Mouse (Mus musculus): Measurements from ENCODE around the gene Dmrta1. TPM values are rescaled to one million over a fixed set of nuclear protein-coding genes. Genes with fewer than 3 reads are reported as not detected.
A peak's percentile ranks its signal among the peaks of the same experiment; 100 is the strongest.
"Not testable (repeated sequence)": the region's sequence is repeated elsewhere in the genome, so short reads cannot be mapped to it uniquely, and the experiment has no call there.

Gene Dmrta1
- total RNA-seq, 1 experiment: 0.13 TPM

DNA sequence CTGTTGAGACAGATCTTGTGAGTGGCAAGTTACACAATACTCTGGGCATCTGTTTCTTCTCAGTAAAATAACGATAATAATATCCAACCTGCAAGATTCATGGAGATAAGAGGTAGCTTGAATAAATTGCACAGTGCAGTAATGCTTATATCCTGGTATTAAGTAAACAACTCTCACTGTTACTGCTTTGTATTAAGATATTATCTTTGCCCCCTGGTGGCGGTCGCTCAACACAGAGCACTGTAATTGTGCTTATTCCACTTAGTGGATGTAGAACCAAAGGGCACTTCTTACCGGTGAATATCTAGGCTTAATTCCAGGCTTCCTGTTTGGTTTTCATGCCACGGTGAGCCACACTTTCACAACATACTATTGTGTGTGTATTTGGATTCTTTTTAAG lies 16.4 kb downstream of the Dmrta1 start:
- Histone ChIP-seq H3K4me1 (ENCODE audit: control insufficient read depth in 2 of 2, insufficient read depth in 2 of 2, low read length in 2 of 2, poor library complexity in 1 of 2) (no peaks in the 10 kb centered on the region), H3K9me3 (ENCODE audit: control insufficient read depth, insufficient read depth, low read depth, low read length) (no peaks in the 10 kb centered on the region), H3K27ac (ENCODE audit: insufficient read depth, low read depth, low read length, poor library complexity, severe bottlenecking) (no peak overlapping the region), H3K4me3 (ENCODE audit: insufficient read depth in 1 of 2, low read depth in 1 of 2, low read length in 2 of 2, poor library complexity in 1 of 2, severe bottlenecking in 1 of 2) (no peak overlapping the region), H3K36me3 (ENCODE audit: control insufficient read depth, insufficient read depth, low read length, poor library complexity, severe bottlenecking) (no peaks in the 10 kb centered on the region), H3K9ac (ENCODE audit: insufficient read depth, low read depth, low read length, poor library complexity, severe bottlenecking) (no peak overlapping the region)
- in situ Hi-C loops (cut with MboI; ENCODE audit: low sequenced_read_pairs in 2 of 2, unreplicated experiment in 2 of 2): no loop called here
- no peak for TF ChIP-seq CHD2 (IDR thresholded peaks at IDR 0.05; ENCODE audit: low read depth, low read length)
- no peak for TF ChIP-seq HCFC1 (IDR thresholded peaks at IDR 0.05; ENCODE audit: borderline replicate concordance, insufficient read depth, low read length)
- TF ChIP-seq MAFK (IDR thresholded peaks at IDR 0.05; ENCODE audit: insufficient read depth, low read depth, low read length): no peak
- TF ChIP-seq ZNF384 (IDR thresholded peaks at IDR 0.05; ENCODE audit: low read depth, low read length): no peak
- no peak for TF ChIP-seq ZC3H11A (IDR thresholded peaks at IDR 0.05; ENCODE audit: borderline replicate concordance, low read depth, low read length)
- no peak for DNase-seq (ENCODE audit: low read depth, low spot score)

DNA sequence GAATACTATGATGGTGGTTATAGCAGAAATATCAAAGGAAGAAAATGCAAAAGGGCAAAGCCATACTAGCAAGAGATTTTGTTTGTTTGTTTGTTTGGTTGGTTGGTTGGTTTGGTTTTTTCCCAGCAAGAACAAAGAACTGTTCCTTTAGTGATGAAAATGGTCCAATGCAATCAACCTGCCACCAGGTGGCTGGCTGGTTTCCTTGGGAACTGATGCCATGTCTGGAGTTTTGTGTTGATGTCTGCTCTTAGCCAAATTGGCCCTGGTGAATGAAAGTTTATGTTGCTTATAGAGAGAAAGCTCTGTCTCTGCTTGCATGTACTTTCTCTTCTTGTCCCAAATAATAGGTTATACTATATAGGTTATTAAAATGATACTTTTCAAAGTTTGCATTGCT lies 18.7 kb downstream of the Dmrta1 start:
- no peak overlapping the region for H3K4me3 ChIP-seq (ENCODE audit: insufficient read depth in 1 of 2, low read depth in 1 of 2, low read length in 2 of 2, poor library complexity in 1 of 2, severe bottlenecking in 1 of 2)
- H3K9ac ChIP-seq (ENCODE audit: insufficient read depth, low read depth, low read length, poor library complexity, severe bottlenecking): no peak overlapping the region
- no peaks in the 10 kb centered on the region for H3K9me3 ChIP-seq (ENCODE audit: control insufficient read depth, insufficient read depth, low read depth, low read length)
- no peaks in the 10 kb centered on the region for H3K4me1 ChIP-seq (ENCODE audit: control insufficient read depth in 2 of 2, insufficient read depth in 2 of 2, low read length in 2 of 2, poor library complexity in 1 of 2)
- in situ Hi-C loops (cut with MboI; ENCODE audit: low sequenced_read_pairs in 2 of 2, unreplicated experiment in 2 of 2): no loop called here
- TF ChIP-seq ZNF384 (IDR thresholded peaks at IDR 0.05; ENCODE audit: low read depth, low read length) (no peak), HCFC1 (IDR thresholded peaks at IDR 0.05; ENCODE audit: borderline replicate concordance, insufficient read depth, low read length) (no peak), MAFK (IDR thresholded peaks at IDR 0.05; ENCODE audit: insufficient read depth, low read depth, low read length) (no peak), ZC3H11A (IDR thresholded peaks at IDR 0.05; ENCODE audit: borderline replicate concordance, low read depth, low read length) (no peak), CHD2 (IDR thresholded peaks at IDR 0.05; ENCODE audit: low read depth, low read length) (no peak)
- DNase-seq (ENCODE audit: low read depth, low spot score): no peak
- no peak overlapping the region for H3K27ac ChIP-seq (ENCODE audit: insufficient read depth, low read depth, low read length, poor library complexity, severe bottlenecking)
- H3K36me3 ChIP-seq (ENCODE audit: control insufficient read depth, insufficient read depth, low read length, poor library complexity, severe bottlenecking): no peaks in the 10 kb centered on the region

DNA sequence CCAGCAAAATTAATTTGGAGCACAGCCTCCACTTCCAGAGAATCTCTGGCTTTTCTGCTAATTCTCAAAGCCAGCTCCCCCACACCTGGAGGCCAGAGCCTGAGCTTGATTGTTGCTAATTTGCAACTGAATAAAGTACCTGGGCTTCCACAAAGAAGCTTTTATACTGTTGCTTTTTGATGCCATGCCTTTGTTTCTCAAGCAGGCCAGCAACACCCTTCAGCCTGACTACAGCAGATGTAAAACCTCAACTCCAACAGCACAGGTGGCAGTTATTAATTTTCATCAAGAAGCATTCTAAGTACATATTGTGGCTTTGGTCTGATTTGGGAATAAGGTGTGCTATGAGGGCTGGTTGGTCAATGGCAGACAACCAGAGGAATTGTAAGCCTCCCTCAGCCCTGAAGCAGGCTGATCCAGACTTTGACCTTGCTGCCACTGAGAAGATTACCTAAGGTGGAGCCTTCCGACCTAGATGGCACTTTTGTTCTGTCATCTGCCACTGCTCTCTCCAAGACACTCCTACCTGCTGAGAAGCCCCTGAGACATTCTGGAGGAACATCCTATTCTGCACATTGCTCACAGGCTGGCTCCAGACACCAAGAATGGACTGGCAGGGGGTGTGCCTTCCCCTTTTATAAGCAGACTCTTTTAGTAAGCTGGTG lies 44.4 kb downstream of the Dmrta1 start:
- DNase-seq (ENCODE audit: low read depth, low spot score): peak; percentile 31
- H3K4me1 ChIP-seq (ENCODE audit: control insufficient read depth in 2 of 2, insufficient read depth in 2 of 2, low read length in 2 of 2, poor library complexity in 1 of 2); H3K9me3 ChIP-seq (ENCODE audit: control insufficient read depth, insufficient read depth, low read depth, low read length); H3K36me3 ChIP-seq (ENCODE audit: control insufficient read depth, insufficient read depth, low read length, poor library complexity, severe bottlenecking); in situ Hi-C loops (cut with MboI; ENCODE audit: low sequenced_read_pairs in 2 of 2, unreplicated experiment in 2 of 2); H3K9ac ChIP-seq (ENCODE audit: insufficient read depth, low read depth, low read length, poor library complexity, severe bottlenecking): not testable (repeated sequence)
- Histone ChIP-seq H3K4me3 (ENCODE audit: insufficient read depth in 1 of 2, low read depth in 1 of 2, low read length in 2 of 2, poor library complexity in 1 of 2, severe bottlenecking in 1 of 2) (0 out of 4 replicates have a peak overlapping the region, but pooled peaks of 1 of the 2 experiments have one; percentile 19), H3K27ac (ENCODE audit: insufficient read depth, low read depth, low read length, poor library complexity, severe bottlenecking) (peak overlapping the region; percentile 28; the same call in 1 of the 2 replicates)
